Mouse (Mus musculus) central nervous system, embryonic 11.5 days (tissue): ENCODE data around the gene Arhgap30. TPM values are rescaled to one million over a fixed set of nuclear protein-coding genes. Genes with fewer than 3 reads are reported as not detected.

ENCODE experiments used
- polyA plus RNA-seq: library from polyadenylated mRNA; depleted of rRNA; stranded (reverse); fragments of >200 nt; gene quantifications from 2 replicates; pipeline ENCODE4 v1.2.3, GENCODE M21; 2012; rRNA removed

Arhgap30 gene
- polyA plus RNA-seq, result 0.92 and 1.7 TPM in 2 replicates

DNA sequence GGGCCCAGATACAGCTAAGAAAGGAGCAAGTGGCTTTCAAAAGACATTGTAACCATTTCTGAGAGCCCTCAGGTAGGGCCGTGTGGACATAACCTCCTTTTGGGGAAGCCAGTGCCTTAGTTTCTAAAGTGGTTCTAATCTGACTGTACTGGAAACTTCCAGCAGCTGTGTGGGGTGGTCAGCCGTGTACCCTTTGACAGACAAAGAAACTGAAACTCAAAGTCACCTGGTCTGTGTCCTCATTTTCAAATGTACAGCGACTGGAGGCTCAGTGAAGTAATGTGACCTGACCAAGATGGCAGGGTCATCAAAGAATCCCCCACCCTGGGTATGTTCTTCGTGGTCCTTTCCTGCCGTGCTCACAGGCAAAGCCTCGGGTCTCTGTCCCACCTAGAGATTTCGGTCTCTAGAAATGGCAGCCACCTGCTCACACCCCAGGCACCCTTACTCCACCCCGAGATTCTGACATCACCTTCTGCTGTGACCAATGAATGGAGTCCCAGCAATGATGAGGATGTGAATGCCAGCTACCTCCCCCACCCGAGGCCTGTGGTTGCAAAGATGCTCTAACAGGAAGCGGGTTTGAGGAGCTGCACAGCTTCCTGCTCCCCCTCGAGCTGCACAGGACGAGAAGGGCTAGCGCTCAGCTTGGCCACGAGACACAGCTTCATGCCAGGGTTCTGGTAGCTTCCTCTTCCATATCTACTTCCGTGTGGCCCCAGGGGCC lies at the start of gene Arhgap30:
Arhgap30 (plus strand) TSS at position 579 of the 727 bp plus-strand sequence.

DNA sequence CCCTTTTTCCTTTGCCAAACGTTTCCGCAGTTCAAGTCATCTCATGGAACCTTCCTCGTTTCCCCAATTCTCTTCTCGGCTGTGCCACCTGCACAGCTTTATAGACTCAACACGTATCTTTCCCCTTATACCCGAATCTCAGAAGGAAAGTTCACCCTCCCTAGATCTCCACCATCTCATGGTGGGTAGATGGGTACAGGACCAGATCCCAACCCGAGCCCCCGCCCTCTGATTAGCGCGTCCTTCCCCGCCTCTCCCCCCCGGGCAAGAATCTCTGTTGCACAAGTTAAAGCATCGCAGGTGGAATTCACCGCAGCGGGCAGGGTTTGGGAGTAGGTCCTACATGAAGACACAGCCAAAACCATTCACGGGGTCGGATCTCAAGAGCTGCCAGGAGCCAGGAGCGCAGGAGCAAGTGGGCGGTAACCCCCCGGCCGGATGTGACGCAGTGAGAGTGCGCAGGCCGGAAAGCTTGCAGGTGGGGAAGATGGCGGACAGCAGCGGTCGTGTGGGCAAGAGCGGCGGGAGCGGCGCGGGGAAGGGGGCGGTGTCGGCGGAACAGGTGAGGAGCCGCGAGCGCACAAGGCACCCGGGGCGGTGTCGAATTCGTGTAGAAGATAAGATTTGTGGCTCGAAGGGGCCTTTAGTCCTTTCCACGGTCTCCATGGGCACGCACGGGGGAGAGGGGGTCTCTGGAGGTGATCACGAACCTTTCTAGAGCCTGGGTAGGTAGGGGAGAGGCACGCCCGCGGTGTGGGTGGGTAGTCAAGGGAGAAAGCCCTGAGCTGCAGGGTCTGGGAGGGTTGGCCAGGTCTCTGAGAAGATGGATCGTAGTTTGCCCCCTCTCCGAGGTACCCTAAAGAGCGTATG lies 43.3 kb upstream of the Arhgap30 start, which contains the start of the genes Nit1 and Pfdn2:
Nit1 (minus strand) TSS at position 422 of the 870 bp plus-strand sequence.
Pfdn2 (plus strand) TSS at position 446 of the 870 bp plus-strand sequence.

DNA sequence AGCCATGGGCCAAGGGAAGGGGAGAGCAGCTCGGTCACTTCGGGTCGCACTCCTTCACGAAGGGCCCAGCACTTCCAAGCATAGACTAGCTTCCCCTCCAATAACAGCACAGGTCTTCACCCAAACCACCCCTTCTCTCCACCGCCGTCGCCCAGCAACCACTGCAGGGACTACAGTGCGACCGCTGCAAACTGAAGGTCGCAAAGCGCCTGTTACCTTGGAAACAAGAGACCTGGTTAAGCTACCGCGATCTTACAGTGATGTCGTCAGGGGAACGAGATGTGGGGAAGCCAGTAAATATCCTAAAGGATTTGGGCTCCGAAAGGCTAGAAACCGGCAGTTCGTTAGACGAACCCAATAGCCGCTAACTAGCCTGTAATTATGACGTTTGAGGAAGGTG lies 28.1 kb upstream of the Arhgap30 start, which contains the start of gene Klhdc9:
Klhdc9 (minus strand) TSS at position 143 of the 400 bp plus-strand sequence.

DNA sequence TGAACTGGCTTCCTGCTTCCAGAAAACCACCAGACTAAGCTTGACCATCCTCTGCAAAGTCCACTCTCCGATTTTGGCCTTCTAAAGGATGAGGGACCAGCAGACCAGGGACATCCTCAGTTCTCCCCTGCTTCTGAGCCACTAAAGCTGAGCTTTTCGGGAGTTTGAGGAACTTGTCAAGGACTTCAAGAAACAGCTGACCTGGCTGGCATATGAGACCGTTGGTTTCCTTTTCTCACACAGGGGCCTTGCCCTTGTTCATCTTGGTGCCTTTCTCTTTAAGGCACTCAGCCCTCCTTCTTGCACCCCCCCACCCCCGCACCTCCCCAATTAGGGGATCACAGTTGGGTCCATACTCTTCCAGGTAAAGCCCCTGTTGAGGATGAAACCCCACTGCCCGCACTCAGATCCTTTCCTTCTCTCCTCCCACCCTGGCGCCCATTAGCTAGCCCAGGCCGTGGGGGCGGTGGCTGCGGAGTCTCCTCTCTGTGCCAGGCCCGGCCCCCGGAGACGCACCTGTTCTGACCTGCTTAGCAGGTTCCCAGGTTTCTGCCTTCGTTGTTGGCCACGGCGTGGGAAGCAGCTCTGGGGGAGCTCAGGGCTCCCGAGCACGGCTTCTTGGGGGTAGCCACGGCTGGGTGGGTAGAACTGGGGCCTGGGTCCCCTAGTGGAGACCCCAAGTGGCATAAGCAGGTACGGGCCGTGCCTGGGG lies 18.8 kb upstream of the Arhgap30 start, which contains the start of gene Nectin4:
Nectin4 (plus strand) TSS at position 255 of the 712 bp plus-strand sequence.

DNA sequence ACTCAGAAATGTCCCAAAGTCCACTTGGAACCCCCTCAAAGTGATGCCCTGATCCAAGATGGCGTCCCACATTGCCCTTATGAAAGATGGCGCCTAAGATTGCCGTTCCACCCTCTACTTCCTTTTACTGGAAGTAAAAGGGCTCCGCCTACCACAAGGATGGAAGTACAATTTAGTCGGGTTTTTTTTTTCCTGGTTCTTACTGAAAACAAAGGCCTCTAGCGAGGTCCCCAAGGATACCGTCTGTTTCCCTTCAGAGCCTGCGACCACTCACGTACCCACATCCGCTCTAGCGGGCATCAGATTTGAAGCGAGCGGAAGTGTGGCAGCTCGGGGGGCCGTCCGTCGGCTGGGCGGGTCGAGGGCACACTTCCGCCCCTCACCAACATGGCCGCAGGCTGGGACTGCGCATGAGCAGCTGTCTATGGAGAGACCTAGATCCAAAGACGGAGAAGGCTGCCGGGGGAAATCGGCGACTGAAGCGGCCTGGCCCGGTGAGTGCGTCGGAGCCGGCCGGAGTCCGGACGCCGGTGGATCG lies 22.3 kb downstream of the Arhgap30 start, which contains the start of gene Usf1:
Usf1 (plus strand) TSS at position 367 of the 538 bp plus-strand sequence.

DNA sequence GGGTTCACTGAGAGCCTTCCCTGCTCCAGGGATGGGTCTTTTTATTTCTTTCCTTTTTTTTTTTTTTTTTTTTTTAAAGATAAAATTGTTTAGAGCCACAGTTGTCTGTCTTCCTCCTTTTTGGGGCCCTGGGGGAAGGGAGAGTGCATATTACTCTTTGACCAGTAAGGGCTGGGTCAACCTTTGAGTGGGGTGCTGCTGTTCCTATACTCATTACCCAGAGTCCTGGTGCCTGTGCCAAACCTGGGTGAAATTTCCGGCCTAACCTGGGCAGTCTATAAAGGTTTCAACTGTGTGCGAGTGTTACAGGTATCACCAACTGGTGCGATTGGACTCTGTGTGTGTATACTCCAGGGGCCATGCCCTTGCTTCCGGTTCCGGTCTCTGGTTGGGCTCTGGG lies 29.9 kb downstream of the Arhgap30 start, which contains the start of gene Tstd1:
Tstd1 (plus strand) TSS at position 213 of the 400 bp plus-strand sequence.

DNA sequence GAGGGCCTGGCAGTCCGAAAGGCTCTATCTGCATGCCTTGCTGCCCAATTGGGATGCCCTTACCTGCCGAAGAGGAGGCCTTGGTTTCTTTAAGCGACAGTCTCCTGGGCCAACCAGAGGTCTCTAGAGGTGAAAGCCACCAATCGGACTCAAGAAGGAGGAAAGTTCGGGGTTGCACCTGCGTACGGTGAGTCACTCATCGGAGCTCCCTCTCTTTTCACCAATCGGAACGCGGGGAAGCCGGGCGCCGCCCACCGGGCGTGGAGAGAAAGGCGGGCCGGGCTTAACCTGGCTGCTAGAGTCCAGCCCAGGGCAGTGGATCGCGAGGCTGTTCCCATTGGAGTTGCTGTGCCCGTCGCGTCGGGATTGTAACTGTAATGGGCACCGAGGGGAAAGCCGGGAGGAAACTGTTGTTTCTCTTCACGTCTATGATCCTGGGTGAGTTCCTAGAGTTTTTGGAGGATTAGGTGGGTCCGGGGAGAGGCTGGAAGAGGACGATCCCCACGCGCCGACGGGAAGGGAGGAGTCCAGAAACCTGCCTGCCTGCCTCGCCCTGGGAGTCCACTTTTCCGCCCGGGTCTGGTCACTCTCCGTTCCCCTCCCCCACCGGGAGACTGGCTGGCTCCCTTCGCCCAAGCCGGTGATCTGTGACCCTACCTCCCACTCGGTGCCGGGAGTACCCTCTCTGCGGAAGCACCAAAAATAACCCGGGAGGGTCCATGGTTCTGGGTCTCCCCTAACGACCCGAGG lies 48.7 kb downstream of the Arhgap30 start, which contains the start of gene F11r:
F11r (plus strand) TSS at position 272 of the 750 bp plus-strand sequence.

Other genes with a start within 250 kb of the Arhgap30 start
- gene Sdhc, start 238.4 kb upstream of the Arhgap30 start, polyA plus RNA-seq, result 236 and 443 TPM in 2 replicates
- gene Mpz, start 238.2 kb upstream of the Arhgap30 start, polyA plus RNA-seq, result 0.72 and 3.3 TPM in 2 replicates
- 11.0 and 15.7 TPM in 2 replicates for gene Pcp4l1, start 192.7 kb upstream of the Arhgap30 start, polyA plus RNA-seq
- 0.02 and 0.04 TPM in 2 replicates for gene Nr1i3, start 175.0 kb upstream of the Arhgap30 start, polyA plus RNA-seq
- gene Tomm40l, start 166.4 kb upstream of the Arhgap30 start, polyA plus RNA-seq, result 29.2 and 29.8 TPM in 2 replicates
- 41.5 and 103 TPM in 2 replicates for gene Apoa2, start 163.9 kb upstream of the Arhgap30 start, polyA plus RNA-seq
- 12.5 and 17.5 TPM in 2 replicates for gene Fcer1g, start 154.6 kb upstream of the Arhgap30 start, polyA plus RNA-seq
- gene Adamts4, start 138.5 kb upstream of the Arhgap30 start, polyA plus RNA-seq, result 3.2 and 4.1 TPM in 2 replicates
- 172 and 189 TPM in 2 replicates for gene Ndufs2, start 137.6 kb upstream of the Arhgap30 start, polyA plus RNA-seq
- gene B4galt3, start 118.6 kb upstream of the Arhgap30 start, polyA plus RNA-seq, result 47.0 and 62.1 TPM in 2 replicates
- 95.5 and 100.0 TPM in 2 replicates for gene Ppox, start 107.8 kb upstream of the Arhgap30 start, polyA plus RNA-seq
- 96.3 and 99.2 TPM in 2 replicates for gene Usp21, start 101.0 kb upstream of the Arhgap30 start, polyA plus RNA-seq
- 65.4 and 89.0 TPM in 2 replicates for gene Ufc1, start 93.9 kb upstream of the Arhgap30 start, polyA plus RNA-seq
- gene Dedd, start 59.8 kb upstream of the Arhgap30 start, polyA plus RNA-seq, result 44.7 and 66.6 TPM in 2 replicates
- gene Nit1, start 43.3 kb upstream of the Arhgap30 start, polyA plus RNA-seq, result 36.9 and 48.0 TPM in 2 replicates
- 141 and 293 TPM in 2 replicates for gene Pfdn2, start 43.3 kb upstream of the Arhgap30 start, polyA plus RNA-seq
- 1.9 and 2.2 TPM in 2 replicates for gene Klhdc9, start 28.2 kb upstream of the Arhgap30 start, polyA plus RNA-seq
- gene Nectin4, start 18.9 kb upstream of the Arhgap30 start, polyA plus RNA-seq, result 0.95 and 1.1 TPM in 2 replicates
- gene Usf1, start 22.4 kb downstream of the Arhgap30 start, polyA plus RNA-seq, result 99.5 and 131 TPM in 2 replicates
- 3.7 and 5.0 TPM in 2 replicates for gene Tstd1, start 29.9 kb downstream of the Arhgap30 start, polyA plus RNA-seq
- gene F11r, start 48.6 kb downstream of the Arhgap30 start, polyA plus RNA-seq, result 7.0 and 10.3 TPM in 2 replicates
- 9.4 and 11.0 TPM in 2 replicates for gene Alyref2, start 114.5 kb downstream of the Arhgap30 start, polyA plus RNA-seq
- gene Itln1, start 146.3 kb downstream of the Arhgap30 start, polyA plus RNA-seq, result not detected in 2 replicates
- 0.05 TPM in 1 of 2 replicates, not detected in the other for gene Cd244a, start 170.2 kb downstream of the Arhgap30 start, polyA plus RNA-seq
- 0.07 and 0.18 TPM in 2 replicates for gene Ly9, start 218.5 kb downstream of the Arhgap30 start, polyA plus RNA-seq